Mouse (Mus musculus) brain, embryonic 14.5 days (tissue): Measurements from ENCODE around the gene Flt3.

Experiments
- CTCF ChIP-seq: fragments of 200-500 bp; IDR thresholded peaks from 2 replicates; pipeline ENCODE4 v1.5.1; 2012; ENCODE audit warnings: inconsistent platforms, mild to moderate bottlenecking, moderate library complexity, borderline replicate concordance; ENCODE audit not compliant: insufficient read depth, insufficient read length; ENCODE audit errors: extremely low read depth
- POLR2A ChIP-seq: fragments of 200-500 bp; IDR thresholded peaks from 2 replicates; pipeline ENCODE4 v1.6.1; 2012; ENCODE audit warnings: mild to moderate bottlenecking, inconsistent platforms, borderline replicate concordance; ENCODE audit not compliant: poor library complexity, insufficient read depth, insufficient read length, severe bottlenecking; ENCODE audit errors: extremely low read depth

DNA sequence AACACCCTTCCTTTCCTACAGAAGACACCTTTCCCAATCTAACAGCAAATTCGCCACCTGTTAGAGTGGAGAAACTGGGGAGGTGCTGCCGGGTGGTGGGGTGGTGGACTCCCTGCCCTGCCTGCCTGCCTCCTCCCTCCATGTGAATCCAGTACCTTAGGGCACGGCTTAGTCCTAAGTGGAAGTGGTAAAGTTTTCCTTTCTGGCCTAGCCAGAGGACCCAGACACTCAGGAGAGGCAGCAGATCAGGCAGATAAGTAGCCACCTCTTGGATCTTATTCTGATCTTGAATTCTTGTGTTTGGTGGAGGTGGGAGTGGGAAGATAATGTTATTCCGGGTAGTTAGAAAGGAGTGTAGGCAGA lies 100.3 kb downstream of the Flt3 start:
- TF ChIP-seq CTCF = no peak
- TF ChIP-seq POLR2A = no peak
